Mouse (Mus musculus): ENCODE measurements at regions not wholly inside any gene's neighbourhood (a gene's known extent, or its start where the extent isn't known, plus 50 kb on each side); places are given as distances from the start of the nearest gene placed in this dataset.

- DNase-seq (ENCODE audit: low spot score), result no peak
- no peak overlapping the region for H3K4me2 ChIP-seq (replicated peaks; ENCODE audit: low read depth)
- TF ChIP-seq EP300 (optimal IDR thresholded peaks at IDR 0.05), result no peak
- TF ChIP-seq CTCF (IDR thresholded peaks at IDR 0.05; ENCODE audit: low read depth), result no peak
Observed at GRCm38 (mm10) chr17:49205564-49205963, 222.6 kb upstream of the Mocs1 start.

GRCm38 (mm10) chr17:49206708-49207107 lies 221.5 kb upstream of the Mocs1 start:
- H3K27ac ChIP-seq (replicated peaks), result no peak overlapping the region
- no peak for DNase-seq (ENCODE audit: low spot score)

More at GRCm38 (mm10) chr17:49205564-49205963, 222.6 kb upstream of the Mocs1 start:
- no peaks in the 10 kb centered on the region for H3K27me3 ChIP-seq (ENCODE audit: control insufficient read depth, insufficient read depth, low read length)
- H3K4me3 ChIP-seq (ENCODE audit: low read depth, low read length), result no peak overlapping the region
- H3K9me3 ChIP-seq (ENCODE audit: control insufficient read depth, low read length), result no peaks in the 10 kb centered on the region
- no peak for ATAC-seq (ENCODE audit: low FRiP score, low TSS enrichment)
- H3K9ac ChIP-seq (ENCODE audit: low read length), result no peak overlapping the region
- no peak overlapping the region for H3K27ac ChIP-seq (replicated peaks)
- no peaks in the 10 kb centered on the region for H3K36me3 ChIP-seq (ENCODE audit: control insufficient read depth, insufficient read depth, low read length)
- H3K4me1 ChIP-seq (replicated peaks; ENCODE audit: control insufficient read depth, insufficient read depth), result no peaks in the 10 kb centered on the region
- WGBS, result 61% methylated on average over 1 of the region's 1 CpGs

GRCm38 (mm10) chr17:49208315-49208820 lies 219.8 kb upstream of the Mocs1 start:
- TF ChIP-seq EP300 (optimal IDR thresholded peaks at IDR 0.05) (no peak), CTCF (IDR thresholded peaks at IDR 0.05; ENCODE audit: low read depth) (peak; percentile 40)
- Histone ChIP-seq H3K27me3 (ENCODE audit: control insufficient read depth, insufficient read depth, low read length) (no peaks in the 10 kb centered on the region), H3K36me3 (ENCODE audit: control insufficient read depth, insufficient read depth, low read length) (no peaks in the 10 kb centered on the region), H3K4me2 (replicated peaks; ENCODE audit: low read depth) (no peak overlapping the region), H3K27ac (replicated peaks) (no peak overlapping the region), H3K4me3 (ENCODE audit: low read depth, low read length) (no peak overlapping the region), H3K4me1 (replicated peaks; ENCODE audit: control insufficient read depth, insufficient read depth) (no peaks in the 10 kb centered on the region), H3K9ac (ENCODE audit: low read length) (no peak overlapping the region), H3K9me3 (ENCODE audit: control insufficient read depth, low read length) (no peaks in the 10 kb centered on the region)
- 68% methylated on average over 10 of the region's 10 CpGs for WGBS
- ATAC-seq (ENCODE audit: low FRiP score, low TSS enrichment) (no peak), DNase-seq (ENCODE audit: low spot score) (no peak)

More at GRCm38 (mm10) chr17:49206708-49207107, 221.5 kb upstream of the Mocs1 start:
- Histone ChIP-seq H3K4me2 (replicated peaks; ENCODE audit: low read depth) (no peak overlapping the region), H3K4me3 (ENCODE audit: low read depth, low read length) (no peak overlapping the region), H3K27me3 (ENCODE audit: control insufficient read depth, insufficient read depth, low read length) (no peaks in the 10 kb centered on the region), H3K9me3 (ENCODE audit: control insufficient read depth, low read length) (no peaks in the 10 kb centered on the region), H3K9ac (ENCODE audit: low read length) (no peak overlapping the region), H3K4me1 (replicated peaks; ENCODE audit: control insufficient read depth, insufficient read depth) (no peaks in the 10 kb centered on the region), H3K36me3 (ENCODE audit: control insufficient read depth, insufficient read depth, low read length) (no peaks in the 10 kb centered on the region)
- no peak for ATAC-seq (ENCODE audit: low FRiP score, low TSS enrichment)
- 44% methylated on average over 9 of the region's 9 CpGs for WGBS
- no peak for TF ChIP-seq EP300 (optimal IDR thresholded peaks at IDR 0.05)
- TF ChIP-seq CTCF (IDR thresholded peaks at IDR 0.05; ENCODE audit: low read depth), result peak; percentile 48

GRCm38 (mm10) chr17:49212918-49213317 lies 215.2 kb upstream of the Mocs1 start:
- Histone ChIP-seq H3K4me1 (replicated peaks; ENCODE audit: control insufficient read depth, insufficient read depth) (no peaks in the 10 kb centered on the region), H3K36me3 (ENCODE audit: control insufficient read depth, insufficient read depth, low read length) (no peaks in the 10 kb centered on the region), H3K4me2 (replicated peaks; ENCODE audit: low read depth) (no peak overlapping the region), H3K27ac (replicated peaks) (no peak overlapping the region), H3K4me3 (ENCODE audit: low read depth, low read length) (no peak overlapping the region), H3K9me3 (ENCODE audit: control insufficient read depth, low read length) (no peaks in the 10 kb centered on the region), H3K27me3 (ENCODE audit: control insufficient read depth, insufficient read depth, low read length) (no peaks in the 10 kb centered on the region), H3K9ac (ENCODE audit: low read length) (no peak overlapping the region)
- ATAC-seq (ENCODE audit: low FRiP score, low TSS enrichment), result no peak
- WGBS, result 85% methylated on average over 13 of the region's 13 CpGs
- TF ChIP-seq EP300 (optimal IDR thresholded peaks at IDR 0.05), result no peak
- TF ChIP-seq CTCF (IDR thresholded peaks at IDR 0.05; ENCODE audit: low read depth), result no peak
- DNase-seq (ENCODE audit: low spot score), result no peak

- H3K27ac ChIP-seq (replicated peaks), result no peak overlapping the region
- H3K9me3 ChIP-seq (ENCODE audit: control insufficient read depth, low read length), result no peaks in the 10 kb centered on the region
- no peaks in the 10 kb centered on the region for H3K27me3 ChIP-seq (ENCODE audit: control insufficient read depth, insufficient read depth, low read length)
- no peak for ATAC-seq (ENCODE audit: low FRiP score, low TSS enrichment)
- H3K36me3 ChIP-seq (ENCODE audit: control insufficient read depth, insufficient read depth, low read length), result no peaks in the 10 kb centered on the region
- H3K4me3 ChIP-seq (ENCODE audit: low read depth, low read length), result no peak overlapping the region
- 72% methylated on average over 7 of the region's 8 CpGs for WGBS
- no peaks in the 10 kb centered on the region for H3K4me1 ChIP-seq (replicated peaks; ENCODE audit: control insufficient read depth, insufficient read depth)
- TF ChIP-seq CTCF (IDR thresholded peaks at IDR 0.05; ENCODE audit: low read depth) (no peak), EP300 (optimal IDR thresholded peaks at IDR 0.05) (no peak)
- DNase-seq (ENCODE audit: low spot score), result no peak
- H3K4me2 ChIP-seq (replicated peaks; ENCODE audit: low read depth), result no peak overlapping the region
- no peak overlapping the region for H3K9ac ChIP-seq (ENCODE audit: low read length)
Observed at GRCm38 (mm10) chr17:49215281-49215680, 212.9 kb upstream of the Mocs1 start.

GRCm38 (mm10) chr17:49219512-49220197 lies 208.5 kb upstream of the Mocs1 start:
- H3K4me1 ChIP-seq (replicated peaks; ENCODE audit: control insufficient read depth, insufficient read depth), result no peaks in the 10 kb centered on the region
- H3K9me3 ChIP-seq (ENCODE audit: control insufficient read depth, low read length), result no peaks in the 10 kb centered on the region
- no peaks in the 10 kb centered on the region for H3K36me3 ChIP-seq (ENCODE audit: control insufficient read depth, insufficient read depth, low read length)
- DNase-seq (ENCODE audit: low spot score) (no peak), ATAC-seq (ENCODE audit: low FRiP score, low TSS enrichment) (no peak)
- no peak overlapping the region for H3K9ac ChIP-seq (ENCODE audit: low read length)
- TF ChIP-seq EP300 (optimal IDR thresholded peaks at IDR 0.05), result no peak
- no peak for TF ChIP-seq CTCF (IDR thresholded peaks at IDR 0.05; ENCODE audit: low read depth)
- no peak overlapping the region for H3K27ac ChIP-seq (replicated peaks)
- WGBS, result 75% methylated on average over 4 of the region's 4 CpGs
- no peak overlapping the region for H3K4me2 ChIP-seq (replicated peaks; ENCODE audit: low read depth)
- no peak overlapping the region for H3K4me3 ChIP-seq (ENCODE audit: low read depth, low read length)
- no peaks in the 10 kb centered on the region for H3K27me3 ChIP-seq (ENCODE audit: control insufficient read depth, insufficient read depth, low read length)
